Mouse (Mus musculus) CD4-positive, CD25-positive, alpha-beta regulatory T cell, adult 2 months (primary cell): ENCODE measurements around the gene Orai2.
"Not testable (repeated sequence)": the region's sequence is repeated elsewhere in the genome, so short reads cannot be mapped to it uniquely, and the experiment has no call there.

Experiments used
- DNase-seq: peaks from one replicate; pipeline ENCODE4 v3.0.0-alpha.2; 2012; ENCODE audit warnings: low read depth, low spot score

Gene Orai2

DNA sequence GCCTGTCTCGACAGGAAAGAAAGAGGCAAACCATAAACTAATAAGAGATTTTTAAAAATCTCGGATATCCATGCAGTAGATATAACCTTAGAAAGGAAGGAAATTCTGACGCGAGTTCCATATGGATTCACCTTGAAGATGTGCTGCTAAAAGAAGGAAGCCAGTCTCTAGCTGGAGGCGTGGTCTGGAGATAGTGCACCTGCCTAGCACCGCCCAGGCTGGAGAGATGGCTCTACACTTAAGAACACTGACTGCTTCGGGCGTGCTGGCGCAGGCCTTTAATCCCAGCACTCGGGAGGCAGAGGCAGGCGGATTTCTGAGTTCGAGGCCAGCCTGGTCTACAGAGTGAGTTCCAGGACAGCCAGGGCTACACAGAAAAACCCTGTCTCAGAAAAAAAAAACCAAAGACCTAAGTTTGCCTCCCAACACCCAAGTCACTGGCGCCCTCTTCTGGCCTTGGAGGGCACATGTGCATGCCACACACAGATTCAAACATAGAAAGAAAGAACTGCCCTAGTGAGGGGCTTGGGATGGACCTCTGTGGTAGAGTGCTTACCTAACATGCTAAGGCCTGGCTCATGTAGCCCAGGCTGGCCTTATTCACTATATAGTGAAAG lies 32.7 kb downstream of the Orai2 start:
- peak; percentile 88 for DNase-seq

DNA sequence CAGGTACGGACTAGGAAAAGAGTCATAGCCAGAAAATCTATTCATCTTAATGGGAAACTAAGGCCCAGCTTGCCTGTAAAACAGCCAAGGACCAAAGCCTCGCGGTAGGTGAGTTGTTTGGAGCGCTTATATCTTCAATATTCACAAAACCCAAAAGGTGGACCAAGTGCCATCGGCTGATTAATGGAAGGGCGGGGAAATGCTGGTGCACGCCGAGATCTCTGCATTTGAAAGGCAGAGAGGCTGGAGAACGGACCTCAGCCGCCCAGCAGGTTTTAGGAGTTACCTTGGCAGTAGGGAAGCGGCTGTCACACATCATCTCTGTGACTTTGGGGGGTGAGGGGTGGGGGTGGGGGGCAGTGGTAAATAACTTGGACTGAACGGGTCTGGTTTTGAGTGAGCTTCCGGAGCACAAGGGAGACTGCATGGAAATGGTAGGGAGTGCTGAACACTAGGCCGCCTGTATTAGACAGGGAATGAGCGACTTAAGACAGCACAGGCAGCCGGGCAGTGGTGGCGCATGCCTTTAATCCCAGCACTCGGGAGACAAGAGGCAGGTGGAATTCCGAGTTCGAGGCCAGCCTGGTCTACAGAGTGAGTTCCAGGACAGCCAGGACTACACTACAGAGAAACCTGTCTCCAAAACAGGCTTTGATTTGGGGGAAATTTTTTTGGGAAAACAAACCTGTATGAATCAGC lies 34.1 kb downstream of the Orai2 start:
- no peak for DNase-seq

DNA sequence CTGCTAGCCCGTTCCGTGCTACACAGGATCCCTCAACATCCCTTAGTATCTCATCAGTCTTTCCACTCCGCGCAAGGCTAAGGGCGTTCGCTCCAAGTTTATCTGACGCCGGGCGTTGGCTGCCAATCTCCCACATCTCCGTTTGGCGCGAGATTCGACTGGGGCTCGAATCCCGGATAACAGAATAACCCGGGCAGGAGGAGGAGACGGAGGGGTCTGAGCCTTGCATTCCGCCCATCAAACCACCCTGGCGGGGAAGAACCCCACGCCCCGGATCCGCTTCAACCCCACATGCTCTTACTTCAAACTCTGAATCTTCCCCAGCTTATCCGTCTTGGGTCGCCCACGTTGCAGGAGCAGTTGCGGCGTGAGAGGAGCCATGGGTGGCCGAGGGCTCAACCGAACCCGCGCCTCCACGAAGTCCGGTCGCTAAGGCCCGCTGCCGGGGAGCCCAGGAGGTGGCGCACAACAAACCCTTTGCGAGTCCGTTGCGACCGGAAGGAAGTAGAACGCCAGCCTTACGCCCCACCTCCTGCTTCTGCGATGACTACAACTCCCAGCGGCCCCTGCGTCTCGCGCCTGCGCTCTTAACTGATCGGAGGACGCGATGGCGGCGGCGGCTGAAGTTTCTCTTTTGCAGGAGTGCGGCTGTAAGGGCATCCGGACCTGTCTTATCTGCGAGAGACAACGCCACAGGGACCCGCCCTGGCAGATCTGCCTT lies 34.8 kb downstream of the Orai2 start, which contains the start of the genes Lrwd1 and Alkbh4:
TSS of gene Lrwd1 (minus strand) at position 504 of the 721 bp plus-strand sequence.
TSS of gene Alkbh4 (plus strand) at position 576 of the 721 bp plus-strand sequence.
- peak; percentile 98 for DNase-seq

DNA sequence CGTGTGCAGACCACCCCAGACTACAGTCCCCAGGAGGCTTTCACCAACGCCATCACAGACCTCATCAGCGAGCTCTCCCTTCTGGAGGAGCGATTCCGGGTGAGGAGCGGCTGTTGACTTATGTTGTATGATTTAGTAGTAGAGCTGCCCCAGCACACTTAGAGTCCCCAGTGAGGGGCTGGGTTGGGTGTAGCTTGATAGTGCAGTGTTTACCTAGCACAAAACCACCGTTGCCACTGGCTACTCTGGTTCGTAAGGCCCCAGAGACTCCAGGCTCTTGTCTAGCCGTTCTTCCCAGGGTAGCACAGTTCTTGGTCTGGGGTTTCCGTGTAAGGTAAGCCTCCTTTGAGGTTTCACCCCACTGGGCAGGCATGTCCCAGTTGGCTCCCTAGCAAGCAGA lies 48.3 kb downstream of the Orai2 start:
- no peak for DNase-seq

DNA sequence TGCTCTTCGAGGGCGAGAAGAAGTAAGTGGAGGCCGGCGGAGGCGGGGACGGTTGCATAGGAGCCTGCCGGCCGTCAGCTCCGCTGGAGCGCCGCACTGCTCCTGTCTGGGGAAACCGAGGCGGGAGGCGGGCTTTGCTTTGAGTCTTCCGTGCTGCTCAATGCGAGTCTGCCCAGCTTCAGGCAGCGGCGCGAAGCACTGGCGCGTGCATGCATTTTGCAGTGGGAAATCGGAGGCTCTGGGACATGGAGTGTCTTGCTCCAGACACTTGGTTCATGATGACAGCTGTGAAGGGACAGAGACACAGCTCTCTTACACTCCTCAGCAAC lies 53.8 kb downstream of the Orai2 start:
- no peak for DNase-seq

DNA sequence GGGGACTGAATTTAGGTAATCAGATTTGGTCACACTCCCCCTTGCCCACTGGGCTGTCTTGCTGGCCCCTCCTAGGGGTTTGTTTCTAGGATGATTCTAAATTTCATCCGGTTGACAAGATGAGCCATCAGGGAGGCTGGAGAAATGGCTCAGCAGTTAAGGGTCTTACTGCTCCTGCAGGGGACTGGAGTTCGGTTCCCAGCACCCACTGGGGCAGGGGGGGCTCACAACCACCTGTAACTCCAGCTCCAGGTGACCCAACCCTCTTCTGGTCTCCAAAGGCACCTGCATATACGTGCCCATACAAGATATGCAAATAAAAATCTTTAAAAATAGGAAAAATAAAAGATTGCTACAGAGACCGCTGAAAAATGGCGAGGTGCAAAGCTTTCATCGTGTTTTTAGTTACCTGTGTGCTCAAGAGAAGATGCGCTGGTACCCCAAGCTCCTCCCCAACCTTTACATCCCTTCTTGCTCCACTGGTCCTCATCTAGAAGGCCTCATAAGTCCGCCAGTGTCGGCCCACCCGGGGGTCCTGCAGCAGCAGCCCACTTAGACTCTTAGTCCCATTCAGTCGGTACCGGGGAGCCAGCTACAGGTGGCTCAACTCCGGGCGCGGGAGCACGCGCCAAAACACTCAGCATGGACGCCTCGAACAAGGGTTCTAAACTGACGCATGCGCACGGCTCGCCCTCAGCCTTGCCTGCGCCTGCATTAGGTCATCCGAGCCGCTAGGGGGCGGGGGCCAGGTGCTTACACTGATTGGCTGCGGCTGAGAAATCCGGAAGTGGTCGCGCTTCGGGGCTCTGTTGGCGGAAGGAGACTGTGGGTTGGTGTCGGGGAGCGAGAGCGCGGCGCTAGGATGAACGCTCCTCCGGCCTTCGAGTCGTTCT lies 54.4 kb downstream of the Orai2 start, which contains the start of gene Polr2j:
TSS of gene Polr2j (plus strand) at position 741 of the 893 bp plus-strand sequence.
- peak; percentile 99 for DNase-seq

DNA sequence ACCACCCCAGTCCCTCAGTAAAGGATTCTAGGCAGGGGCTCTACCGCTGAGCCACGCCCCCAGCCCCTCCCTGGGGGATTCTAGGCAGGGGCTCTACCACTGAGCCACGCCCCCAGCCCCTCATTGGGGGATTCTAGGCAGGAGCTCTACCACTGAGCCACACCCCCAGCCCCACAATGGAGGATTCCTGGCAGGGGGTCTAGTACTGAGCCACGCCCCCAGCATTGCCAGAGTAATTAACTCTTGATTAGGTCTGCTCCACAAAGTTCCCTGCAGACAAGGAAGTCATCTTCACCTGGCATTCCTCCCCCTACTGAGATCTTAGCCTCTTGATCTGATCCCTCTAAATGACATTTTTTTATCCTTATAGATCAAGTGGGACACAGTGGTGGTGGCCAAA lies 57.0 kb downstream of the Orai2 start:
- DNase-seq = not testable (repeated sequence)

DNA sequence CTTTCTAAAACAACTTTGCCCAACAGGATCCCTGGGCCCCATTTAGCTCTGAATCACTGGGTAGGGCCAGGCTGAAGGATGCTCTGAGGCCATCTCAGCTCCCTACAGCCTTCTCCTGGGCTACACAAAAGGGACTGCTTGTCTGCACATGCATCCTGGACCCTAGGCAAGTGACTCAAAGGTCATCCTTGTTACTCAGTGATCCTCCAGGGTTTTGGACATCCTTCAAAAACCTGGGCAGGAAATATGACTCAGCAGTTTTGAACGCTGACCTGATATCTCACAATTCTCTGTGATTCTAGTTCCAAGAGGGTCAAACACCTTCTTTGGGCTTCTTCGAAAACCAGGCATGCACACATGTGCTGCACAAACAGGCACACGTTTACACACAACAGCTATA lies 61.5 kb downstream of the Orai2 start:
- no peak for DNase-seq

DNA sequence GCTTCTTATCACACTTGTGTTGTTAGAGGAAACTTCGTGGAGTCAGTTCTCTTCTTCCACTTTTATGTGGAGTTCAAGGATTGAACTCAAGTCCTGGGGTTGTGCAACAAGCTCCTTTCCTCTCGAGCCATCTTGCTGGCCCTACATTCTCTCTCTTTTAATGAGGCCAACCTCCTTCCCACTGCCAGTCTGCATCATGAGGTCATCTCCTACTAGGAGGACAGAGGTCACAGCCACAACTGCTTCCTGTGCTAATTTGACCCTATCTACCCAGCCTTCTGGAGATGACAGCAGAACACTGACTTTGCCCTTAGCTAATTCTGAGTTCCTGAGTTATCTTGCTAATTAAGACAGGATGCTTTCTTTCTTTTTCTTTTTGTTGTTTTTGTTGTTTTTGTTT lies 62.0 kb downstream of the Orai2 start:
- DNase-seq = no peak

DNA sequence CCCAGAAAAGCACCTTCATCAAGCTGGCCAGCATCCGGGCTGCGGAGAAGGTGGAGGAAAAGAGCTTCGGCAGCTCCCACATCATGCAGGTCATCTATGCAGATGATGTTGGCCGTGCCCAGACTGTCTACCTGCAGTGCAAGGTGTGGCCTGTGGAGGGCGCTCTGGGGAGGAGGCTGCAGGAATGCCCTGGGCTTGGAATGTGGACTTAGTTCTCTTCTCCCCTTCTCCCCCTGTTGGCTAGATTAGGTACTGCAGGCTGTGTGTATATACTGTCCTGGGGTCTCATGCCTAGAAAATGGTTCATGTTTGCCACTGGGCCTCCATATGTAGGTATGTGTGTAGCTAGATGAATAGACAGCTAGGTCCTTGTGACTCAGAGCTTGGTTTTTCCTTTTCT lies 66.0 kb downstream of the Orai2 start:
- DNase-seq = peak; percentile 66

DNA sequence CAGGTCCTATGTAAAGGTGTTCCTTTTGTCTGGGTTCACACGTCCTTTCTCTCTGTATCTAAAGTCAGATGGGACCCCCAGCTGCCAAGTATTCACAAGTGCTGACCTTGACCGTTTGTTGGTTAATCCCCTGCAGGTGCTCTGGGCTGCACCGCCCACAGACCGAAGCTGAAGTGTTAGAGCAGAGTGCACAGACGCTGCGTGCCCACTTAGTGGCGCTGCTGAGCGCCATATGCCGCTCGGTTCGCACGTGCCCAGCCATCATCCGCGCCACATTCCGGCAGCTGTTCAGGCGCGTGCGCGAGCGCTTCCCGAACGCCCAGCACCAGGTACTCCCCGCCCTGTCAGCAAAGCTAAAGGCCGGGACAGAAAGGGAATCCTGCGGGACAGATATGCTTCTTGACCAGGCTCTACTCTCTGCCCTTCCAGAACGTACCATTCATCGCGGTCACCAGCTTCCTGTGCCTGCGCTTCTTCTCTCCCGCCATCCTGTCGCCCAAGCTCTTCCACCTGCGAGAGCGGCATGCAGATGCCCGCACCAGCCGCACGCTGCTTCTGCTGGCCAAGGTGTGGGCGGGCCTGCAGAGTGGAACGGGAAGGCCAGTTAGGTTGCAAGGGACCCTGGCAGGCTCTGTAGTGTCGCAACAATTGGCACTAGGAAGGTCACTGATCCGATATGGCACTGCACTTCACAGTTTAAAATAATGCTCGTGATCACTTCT lies 68.3 kb downstream of the Orai2 start:
- DNase-seq = peak; percentile 92

DNA sequence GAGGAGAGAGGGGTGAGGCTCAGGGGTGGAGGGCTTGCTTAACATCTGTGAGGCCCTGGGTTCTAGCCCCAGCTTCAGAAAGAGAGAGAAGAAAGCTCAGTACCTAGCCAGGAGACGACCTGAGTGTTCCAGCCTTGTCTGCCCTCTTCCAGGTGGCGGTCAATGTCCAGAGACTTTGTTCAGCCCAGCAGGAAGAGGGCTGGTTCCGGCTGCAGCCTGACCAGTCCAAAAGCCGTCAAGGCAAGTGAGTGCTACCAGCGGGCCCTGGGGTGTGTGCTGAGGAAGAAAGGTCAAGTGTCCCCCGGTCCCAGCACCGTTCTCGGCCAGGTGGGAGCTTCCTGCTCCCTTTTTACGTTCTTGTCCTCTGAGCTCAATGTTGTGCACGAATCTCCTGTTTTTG lies 72.0 kb downstream of the Orai2 start:
- no peak for DNase-seq
